Mouse (Mus musculus) heart, postnatal 10 days (tissue): Measurements from ENCODE around the gene Stk17b. TPM values are rescaled to one million over a fixed set of nuclear protein-coding genes. Genes with fewer than 3 reads are reported as not detected.
"Not testable (repeated sequence)": the region's sequence is repeated elsewhere in the genome, so short reads cannot be mapped to it uniquely, and the experiment has no call there.

ENCODE experiments used
- DNase-seq, 2 experiments: peaks; one replicate each; pipeline ENCODE4 v3.0.0; 2021
- intact Hi-C: fragments of 180-260 bp; cut with DNase I; formaldehyde crosslinking; loops from one replicate; pipeline ENCODE4 v1.15.1; 2025
- total RNA-seq, 2 experiments: library from RNA; stranded (reverse); gene quantifications; 2 replicates each; pipeline ENCODE4 v1.2.3; 2021

Stk17b gene
- total RNA-seq, 2 experiments from 2014 or later: 14.7 to 17.4 TPM

DNA sequence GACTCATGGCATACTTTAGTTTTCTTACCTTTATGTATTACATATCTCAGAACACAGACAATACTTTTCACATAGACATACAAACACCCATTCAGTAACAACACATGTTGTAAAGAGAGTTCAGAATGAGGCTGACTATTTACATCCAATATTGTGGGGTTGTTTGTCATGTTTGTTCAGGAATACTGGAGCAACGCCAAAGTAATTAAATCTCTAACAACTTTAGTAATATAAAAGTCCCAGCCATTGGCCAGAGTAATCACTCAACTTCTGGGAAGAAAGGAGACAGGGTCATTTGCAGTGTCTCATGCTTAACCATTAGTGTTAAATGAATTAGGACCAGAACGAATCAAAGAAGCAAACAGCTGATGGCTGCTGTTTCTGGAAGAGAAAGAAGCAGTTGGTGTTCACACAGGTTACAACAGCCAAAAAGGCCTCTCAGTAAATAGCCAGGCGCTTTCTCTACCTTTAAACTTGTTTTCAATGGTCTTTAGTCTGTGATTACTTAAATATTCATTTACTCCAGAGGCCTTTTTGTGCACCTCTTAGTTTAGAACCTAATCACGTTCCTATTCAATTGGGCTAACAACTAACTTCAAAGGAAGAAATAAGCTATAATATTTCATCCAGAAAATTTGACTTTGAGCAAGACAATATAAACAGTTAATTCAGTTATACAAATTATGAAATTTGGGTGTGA lies 44.8 kb downstream of the Stk17b start:
- DNase-seq, intact Hi-C loops: not testable (repeated sequence)

DNA sequence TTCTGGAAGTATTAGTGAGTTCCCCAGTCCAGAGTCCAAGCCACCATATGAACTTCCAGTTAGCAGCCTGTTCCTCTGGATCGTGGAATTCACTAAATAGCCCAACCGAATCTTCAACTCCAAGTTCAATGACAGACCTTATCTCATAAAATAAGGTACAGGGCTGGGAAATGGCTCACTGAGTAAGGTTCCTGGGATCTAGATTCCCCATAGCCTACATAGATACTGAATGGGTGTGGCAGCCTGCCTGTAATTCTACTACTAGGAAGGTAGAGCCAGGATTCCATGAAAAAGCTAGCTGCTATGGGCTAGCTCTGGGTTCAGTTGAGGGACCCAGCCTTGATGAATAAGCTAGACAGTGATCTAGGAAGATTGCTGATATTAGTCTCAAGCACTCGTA lies 48.4 kb downstream of the Stk17b start:
- intact Hi-C loops: no loop called here

DNA sequence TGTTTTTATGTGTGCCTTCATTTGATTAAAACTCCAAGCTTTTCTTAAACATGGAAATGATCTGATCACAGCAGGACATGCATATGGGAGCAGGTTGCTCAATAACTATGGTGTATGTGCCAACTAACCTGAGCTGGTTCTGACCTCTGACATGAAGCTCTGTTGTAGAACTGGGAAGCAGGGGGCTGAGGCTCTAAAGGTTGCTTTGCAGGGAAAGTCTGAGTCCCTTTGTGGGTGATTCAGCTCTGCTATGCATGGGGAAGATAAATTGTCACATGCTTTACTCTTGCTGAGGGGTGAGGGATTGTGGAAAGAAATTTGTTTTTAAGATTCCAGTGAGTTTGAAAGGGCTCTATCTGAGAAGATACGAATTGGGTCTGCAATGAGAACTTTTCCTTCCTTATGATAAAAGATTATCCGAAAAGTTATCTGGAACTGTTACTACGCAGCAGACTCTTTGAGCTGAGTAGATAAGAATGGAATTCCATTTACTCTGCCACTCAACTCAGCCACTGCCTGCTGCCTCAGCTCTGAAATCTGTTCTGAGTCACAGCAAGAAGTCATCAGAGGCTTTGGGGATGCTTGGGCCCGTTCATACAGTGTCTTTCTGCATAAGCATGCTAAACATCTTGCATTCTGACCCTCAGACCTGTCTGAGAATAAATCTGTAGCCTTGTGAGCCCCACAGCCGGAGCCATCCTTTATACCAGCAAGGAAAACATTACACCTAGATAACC lies 56.4 kb downstream of the Stk17b start:
- intact Hi-C loops: no loop called here
- no peak for DNase-seq

More for the DNA sequence above, 48.4 kb downstream of the Stk17b start:
- no peak for DNase-seq

DNA sequence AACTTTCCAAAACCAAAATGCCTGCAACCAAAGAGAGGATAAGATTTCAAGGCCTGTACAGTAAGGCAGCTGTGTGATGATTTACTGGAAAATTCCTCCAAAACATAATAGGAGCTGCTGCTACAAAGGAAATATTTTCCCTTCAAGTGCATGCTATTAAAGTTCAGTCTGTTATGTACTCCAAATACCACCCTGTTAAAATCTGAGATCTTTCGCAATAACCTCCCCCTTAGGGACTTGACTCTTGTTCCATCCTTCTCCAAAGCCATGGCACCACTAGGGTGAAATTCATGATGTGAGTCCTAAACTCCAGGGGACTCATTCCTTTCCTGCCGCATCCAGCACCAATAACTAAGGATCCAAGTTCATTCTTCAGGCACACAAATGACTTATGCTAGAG lies 58.1 kb downstream of the Stk17b start:
- no peak for DNase-seq
- intact Hi-C loops: no loop called here

DNA sequence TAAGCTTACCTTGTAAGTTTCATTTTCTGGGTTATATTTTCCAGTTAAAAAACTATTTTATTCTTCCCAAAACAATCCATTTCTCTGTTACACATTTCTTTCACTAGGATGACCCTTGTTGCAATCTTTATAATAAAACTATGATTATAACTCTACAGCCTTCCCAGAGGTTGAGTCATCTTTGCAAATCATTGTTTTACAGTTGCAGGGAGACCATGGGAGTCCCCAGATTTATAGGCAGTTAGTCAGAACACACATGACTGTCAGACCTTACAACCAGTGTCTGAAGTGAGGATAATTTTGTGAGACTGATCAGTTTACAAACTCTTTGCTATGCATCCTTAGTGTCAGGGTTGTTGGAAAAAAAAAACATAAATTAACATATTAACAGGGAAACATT lies 63.7 kb downstream of the Stk17b start:
- DNase-seq: no peak
- intact Hi-C loops: no loop called here

DNA sequence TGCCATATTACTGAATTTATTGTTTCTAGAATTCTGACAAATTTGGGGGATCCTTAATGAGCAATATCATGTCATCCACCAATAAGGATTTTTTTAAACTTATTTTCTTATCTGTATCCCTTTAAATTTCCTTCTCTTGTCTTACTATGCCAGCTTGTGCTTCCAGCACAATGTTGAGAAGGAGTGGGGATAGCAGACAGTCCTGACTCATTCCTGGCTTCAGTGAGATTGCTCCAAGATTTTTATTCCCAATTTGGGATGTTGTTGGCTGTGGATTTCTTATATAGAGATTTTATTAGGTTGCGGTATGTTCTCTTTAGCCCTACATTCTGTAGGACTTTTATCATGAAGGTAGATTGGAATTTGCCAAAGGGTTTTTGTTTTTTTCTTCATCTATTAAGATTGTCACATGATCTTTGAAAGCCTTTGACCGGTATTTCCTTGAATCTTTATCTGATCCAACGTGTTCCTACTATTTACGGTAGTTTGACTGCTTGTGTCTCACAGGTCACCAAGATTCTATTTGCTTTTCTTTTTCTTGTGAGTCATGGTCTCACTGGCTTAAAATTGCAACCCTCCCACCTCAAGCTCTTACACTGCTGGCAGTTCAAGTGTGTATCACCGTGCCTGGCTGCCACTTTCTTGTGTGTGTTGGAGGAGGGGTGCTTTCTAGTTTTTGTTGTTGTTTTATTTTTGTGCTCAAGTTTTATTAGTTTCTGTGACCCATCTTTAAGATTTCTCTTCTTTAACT lies 64.2 kb downstream of the Stk17b start:
- no peak for DNase-seq
- intact Hi-C loops: no loop called here

DNA sequence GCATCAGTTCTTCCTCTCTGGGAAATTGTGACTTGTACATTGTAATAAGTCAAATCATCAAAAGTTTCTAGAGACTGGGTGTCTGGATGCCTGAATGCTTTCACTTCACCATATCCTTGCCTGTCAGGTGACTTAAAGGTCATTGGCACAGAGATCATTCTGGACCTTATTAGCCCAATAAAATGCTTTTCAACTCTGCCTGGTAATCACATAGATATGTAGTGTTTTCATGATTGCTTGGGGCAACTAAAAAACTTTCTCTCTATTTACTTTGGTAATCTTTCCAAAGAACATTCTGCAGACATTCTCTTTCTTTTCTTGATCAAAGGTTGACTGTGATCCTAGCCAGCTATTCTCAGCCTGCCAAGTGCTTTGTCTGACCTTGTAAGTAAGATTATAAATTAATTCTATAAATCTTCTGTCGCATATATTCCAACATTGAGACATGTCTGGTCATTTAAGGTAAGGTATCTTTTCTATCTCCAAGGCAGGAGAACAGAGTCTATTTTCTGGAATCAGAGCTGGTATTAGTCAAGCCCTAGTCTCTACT lies 69.0 kb downstream of the Stk17b start:
- DNase-seq: no peak
- intact Hi-C loops: loop anchor here (1.0 to 10.0 kb wide), 2 partner anchors 174 to 619 kb away; no protein-coding TSS in a partner anchor

DNA sequence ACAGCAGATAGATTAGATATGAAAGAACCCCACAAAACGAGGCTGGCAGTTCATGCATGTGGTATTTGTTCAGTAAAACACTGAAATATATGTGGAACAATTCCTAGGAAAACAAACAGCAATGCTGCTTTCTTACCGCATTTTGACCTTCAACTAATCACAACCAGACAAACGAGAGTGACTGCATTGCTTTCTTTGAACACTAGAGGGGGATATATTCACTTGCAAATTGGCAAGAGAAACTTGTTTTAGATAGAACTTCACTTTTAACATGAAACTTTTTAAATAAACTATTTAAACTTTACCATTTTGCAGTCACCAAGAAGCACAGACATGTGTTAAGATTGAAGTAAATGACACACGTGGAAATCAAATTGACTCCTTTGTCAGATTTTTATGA lies 69.6 kb downstream of the Stk17b start:
- intact Hi-C loops: loop anchor here (1.0 to 10.0 kb wide), 2 partner anchors 175 to 619 kb away; no protein-coding TSS in a partner anchor
- peak; percentile 33 to 72 for DNase-seq

DNA sequence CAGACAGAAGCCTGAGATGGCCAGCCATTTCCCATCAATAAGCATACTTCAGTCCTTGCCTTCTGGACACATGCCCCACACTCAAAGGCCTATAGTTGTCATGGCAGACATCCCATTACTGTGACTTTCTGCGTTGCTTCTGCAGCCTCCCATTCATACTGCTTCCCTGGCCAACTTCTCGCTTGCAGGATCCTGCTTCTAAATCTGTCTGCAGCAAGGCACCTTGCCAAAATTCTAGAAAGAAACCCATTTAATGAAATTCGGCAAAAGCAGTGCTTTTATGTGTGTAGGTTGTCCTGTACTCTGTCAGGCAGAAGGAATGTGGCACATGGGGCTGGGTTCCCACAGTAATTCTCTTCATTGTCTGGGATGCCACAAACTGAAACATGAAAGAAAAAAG lies 71.6 kb downstream of the Stk17b start:
- intact Hi-C loops: loop anchor here (10.0 kb wide), 1 partner anchor 621 kb away; no protein-coding TSS in a partner anchor
- not testable (repeated sequence) for DNase-seq

DNA sequence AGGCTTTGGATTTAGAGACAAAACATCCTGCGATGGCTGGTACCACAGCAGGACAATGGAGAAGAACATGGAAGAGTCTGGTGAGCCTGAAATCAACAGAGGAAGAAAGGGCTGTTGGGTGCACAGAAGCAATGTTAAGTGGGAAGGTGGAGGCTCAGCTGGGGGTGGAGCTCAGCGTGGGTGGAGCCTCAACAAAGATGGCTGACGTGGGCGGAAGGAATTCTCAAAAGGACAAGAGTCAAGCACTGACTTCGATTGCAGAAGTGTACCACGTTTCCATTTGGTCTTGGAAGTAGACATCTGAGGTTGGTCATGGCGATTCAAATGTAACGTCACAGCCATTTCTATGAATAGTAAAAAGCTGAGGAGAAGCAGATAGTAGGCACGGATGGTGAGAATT lies 74.0 kb downstream of the Stk17b start:
- no peak for DNase-seq
- intact Hi-C loops: loop anchor here (10.0 kb wide), 1 partner anchor 624 kb away; no protein-coding TSS in a partner anchor

DNA sequence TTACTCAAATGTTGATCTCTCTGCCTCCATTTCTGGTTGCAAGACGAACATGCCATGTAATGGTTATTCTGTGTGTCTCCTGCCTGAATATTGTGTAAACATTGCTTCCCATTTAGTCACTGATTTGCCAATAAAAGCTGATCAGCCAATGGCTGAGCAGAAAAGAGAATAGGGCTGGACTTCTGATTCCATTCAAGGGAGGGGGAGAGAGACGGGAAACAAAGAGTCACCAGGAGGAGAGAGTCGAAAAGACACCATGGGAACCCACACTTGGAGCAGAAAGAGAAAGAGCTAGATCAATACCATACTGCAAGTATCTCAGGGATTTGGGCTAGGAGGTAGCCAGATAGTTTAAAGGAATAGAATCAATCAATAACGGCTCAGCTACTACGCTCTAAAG lies 75.4 kb downstream of the Stk17b start:
- DNase-seq: not testable (repeated sequence)
- intact Hi-C loops: loop anchor here (10.0 kb wide), 1 partner anchor 625 kb away; no protein-coding TSS in a partner anchor

DNA sequence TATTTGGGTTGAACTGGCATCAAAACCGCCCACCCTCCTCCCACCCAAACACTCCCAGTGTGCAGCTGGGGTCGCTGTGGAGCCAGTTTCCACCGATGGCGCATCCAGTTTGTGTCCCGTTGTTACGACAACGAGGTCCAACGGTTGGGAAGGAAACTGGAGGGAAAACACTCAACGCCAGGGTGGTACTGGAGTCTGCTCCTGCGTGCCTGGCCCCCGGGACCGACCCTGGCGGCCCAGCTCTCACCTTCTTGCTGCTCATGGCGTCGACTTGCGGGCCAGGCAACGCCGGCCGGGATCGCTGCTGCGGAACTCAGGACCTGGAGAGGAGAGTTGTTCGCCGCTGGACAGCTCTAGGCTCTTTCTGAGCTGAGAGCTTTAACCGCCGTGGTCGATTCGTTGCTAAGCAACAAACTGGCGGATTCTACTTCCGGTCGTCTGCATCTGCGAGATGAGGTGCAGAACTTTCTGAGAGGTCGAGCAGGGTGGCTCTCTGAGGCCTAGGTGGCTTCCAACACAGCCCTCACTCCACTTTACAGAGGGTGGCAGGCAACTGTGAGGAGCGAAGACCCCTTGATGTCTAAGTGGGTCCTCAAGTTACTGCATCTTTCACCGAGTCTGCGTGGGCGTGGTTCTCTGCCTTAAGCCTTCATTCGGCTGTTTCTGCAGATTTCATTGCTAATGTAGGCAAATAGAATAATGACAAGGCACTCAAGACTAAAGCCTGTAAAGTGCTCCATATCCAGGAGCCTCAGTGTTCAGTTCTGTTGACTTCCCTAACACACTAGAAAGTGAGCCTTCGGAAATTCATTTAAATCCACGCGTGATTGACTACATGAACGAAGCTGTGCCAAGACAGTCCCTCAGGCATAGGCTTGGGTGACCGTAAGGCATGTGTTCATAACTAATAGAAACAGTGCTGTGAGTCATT lies 78.3 kb downstream of the Stk17b start, which contains the start of gene Dnah7a:
Gene Dnah7a, minus strand, starts transcription at position 354 of the 931 bp plus-strand sequence.
- intact Hi-C loops: no loop called here
- DNase-seq: peak; percentile 42 to 47

Other genes with a start within 250 kb of the Stk17b start
- under 1 TPM; 0.02 to 0.25 TPM for gene Dnah7a, start 78.4 kb downstream of the Stk17b start, total RNA-seq